Mouse (Mus musculus) heart, adult 2 months (tissue): ENCODE measurements at regions not wholly inside any gene's neighbourhood (a gene's known extent, or its start where the extent isn't known, plus 50 kb on each side); places are given as distances from the start of the nearest gene placed in this dataset.

Experiments
- DNase-seq, 2 experiments: peaks; one replicate each; pipeline ENCODE4 v3.0.0; 2021
- H3K27ac ChIP-seq: fragments of 200-600 bp; 2 replicates; pipeline ENCODE4 v1.8.1; 2022
- H3K27me3 ChIP-seq: fragments of 200-500 bp; 2 replicates; pipeline ENCODE4 v1.6.1; 2012; ENCODE audit warnings: mild to moderate bottlenecking, low read length, inconsistent platforms, mixed read lengths; ENCODE audit not compliant: control insufficient read depth, insufficient read depth
- H3K36me3 ChIP-seq: fragments of 200-500 bp; 2 replicates; pipeline ENCODE4 v1.6.1; 2012; ENCODE audit warnings: low read length, inconsistent platforms; ENCODE audit not compliant: control insufficient read depth, insufficient read depth
- H3K4me1 ChIP-seq: fragments of 200-500 bp; 2 replicates; pipeline ENCODE4 v1.6.1; 2011; ENCODE audit warnings: low read length; ENCODE audit not compliant: control insufficient read depth, insufficient read depth
- H3K4me3 ChIP-seq: fragments of 200-600 bp; 2 replicates; pipeline ENCODE4 v1.8.1; 2022
- H3K79me2 ChIP-seq: fragments of 200-500 bp; replicated peaks from 2 replicates; pipeline ENCODE4 v1.6.1; 2012; ENCODE audit warnings: mild to moderate bottlenecking, inconsistent platforms, low read length, moderate library complexity, mixed read lengths; ENCODE audit not compliant: control insufficient read depth, insufficient read depth
- H3K9ac ChIP-seq: fragments of 200-500 bp; 2 replicates; pipeline ENCODE4 v1.6.1; 2012; ENCODE audit warnings: low read depth, mild to moderate bottlenecking, control low read depth, inconsistent platforms, low read length, mixed read lengths
- CTCF ChIP-seq: fragments of 200-600 bp; IDR thresholded peaks from 2 replicates; pipeline ENCODE4 v1.8.1; 2022; ENCODE audit warnings: antibody characterized with exemption, mild to moderate bottlenecking, moderate library complexity
- EP300 ChIP-seq: fragments of 200-500 bp; IDR thresholded peaks from 2 replicates; pipeline ENCODE4 v1.6.1; 2011; ENCODE audit warnings: low read depth, low read length, control low read depth; ENCODE audit not compliant: insufficient read depth
- POLR2A ChIP-seq: fragments of 200-500 bp; IDR thresholded peaks from 2 replicates; pipeline ENCODE4 v1.6.1; 2011; ENCODE audit warnings: mild to moderate bottlenecking, low read depth, low read length, control low read depth; ENCODE audit not compliant: insufficient read depth
- WGBS: fragments of 180-500 bp; shearing (Covaris S2); methylation state at CpG from one replicate; pipeline ENCODE4 v1.1.7; 2018; 5-methylcytosine and 5-hydroxymethylcytosine counted together
- intact Hi-C: fragments of 180-260 bp; cut with DNase I; formaldehyde crosslinking; loops from one replicate; pipeline ENCODE4 v1.15.1; 2025

DNA sequence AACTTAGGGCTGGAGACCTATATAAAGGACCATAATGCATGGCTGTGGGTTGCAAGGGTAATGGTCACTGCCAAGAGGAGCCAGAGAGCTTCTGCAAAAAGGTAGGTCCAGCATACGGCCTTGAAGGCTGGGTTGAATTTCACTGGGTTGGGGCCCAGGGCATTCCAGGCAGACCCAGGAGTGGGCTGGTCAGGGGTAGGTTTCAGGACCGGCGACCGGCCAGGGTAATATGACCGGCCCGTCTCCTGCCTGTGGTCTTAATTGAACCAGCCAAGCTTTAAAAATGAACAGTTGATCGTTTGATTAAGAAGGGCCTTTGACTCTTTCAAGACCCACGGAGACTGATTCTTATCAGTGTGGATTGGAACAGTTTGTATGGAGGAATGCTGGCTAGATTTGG is 171.9 kb downstream of the Emx2 start:
- Histone ChIP-seq H3K4me3 (no peak overlapping the region), H3K27me3 (no peaks in the 10 kb centered on the region), H3K36me3 (no peaks in the 10 kb centered on the region), H3K9ac (no peak overlapping the region), H3K79me2 (no peaks in the 10 kb centered on the region), H3K4me1 (no peaks in the 10 kb centered on the region), H3K27ac (no peak overlapping the region)
- WGBS = 80% methylated on average over 8 of the region's 8 CpGs
- TF ChIP-seq CTCF = no peak
- intact Hi-C loops = no loop called here
- no peak for DNase-seq

DNA sequence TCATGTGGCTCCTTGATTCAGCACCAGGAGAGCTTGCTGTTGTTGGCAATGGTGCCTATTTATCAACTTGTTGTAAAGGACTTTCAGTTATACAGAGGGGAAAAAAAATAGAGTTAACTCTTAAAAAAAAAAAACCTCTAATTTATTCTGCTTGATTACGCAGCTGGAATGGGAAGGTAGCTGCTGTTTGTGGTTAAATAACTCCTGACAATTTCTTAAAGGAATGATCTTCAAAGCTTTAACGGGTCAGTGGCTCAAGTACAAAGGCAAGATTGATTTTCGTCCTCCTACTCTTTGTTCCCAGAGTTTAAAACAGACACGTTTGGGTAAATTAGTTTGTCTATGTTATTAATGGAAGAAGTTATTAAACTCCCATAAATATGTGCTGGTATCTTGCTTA is 172.5 kb downstream of the Emx2 start:
- no peaks in the 10 kb centered on the region for H3K36me3 ChIP-seq
- DNase-seq = no peak
- TF ChIP-seq CTCF = no peak
- no peak for TF ChIP-seq POLR2A
- no peak for TF ChIP-seq EP300
- 75% methylated on average over 4 of the region's 4 CpGs for WGBS
- H3K79me2 ChIP-seq = no peaks in the 10 kb centered on the region
- no peaks in the 10 kb centered on the region for H3K4me1 ChIP-seq
- H3K9ac ChIP-seq = no peak overlapping the region
- intact Hi-C loops = no loop called here
- no peaks in the 10 kb centered on the region for H3K27me3 ChIP-seq
- no peak overlapping the region for H3K4me3 ChIP-seq
- no peak overlapping the region for H3K27ac ChIP-seq

DNA sequence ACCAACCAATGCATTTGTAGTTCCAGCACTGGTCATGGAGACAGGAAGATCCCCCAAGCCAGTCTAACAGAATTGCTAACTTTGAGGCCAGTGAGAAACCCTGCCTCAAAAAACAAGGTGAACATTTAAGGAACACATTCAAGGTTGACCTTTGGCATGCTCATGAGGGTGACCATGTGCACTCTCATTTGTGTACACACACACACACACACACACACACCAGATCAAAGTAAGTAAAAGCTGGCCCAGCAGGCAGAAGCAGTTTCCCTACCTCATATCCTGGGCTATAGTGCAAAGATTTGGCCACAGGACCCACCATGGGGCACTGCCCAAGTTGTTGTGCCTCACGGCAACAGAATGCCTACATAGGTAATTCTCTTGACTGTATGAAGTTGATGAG is 173.4 kb downstream of the Emx2 start:
- intact Hi-C loops = no loop called here
- H3K4me3 ChIP-seq = no peak overlapping the region
- H3K36me3 ChIP-seq = no peaks in the 10 kb centered on the region
- no peak overlapping the region for H3K9ac ChIP-seq
- DNase-seq = no peak
- H3K4me1 ChIP-seq = no peaks in the 10 kb centered on the region
- 70% methylated on average over 1 of the region's 1 CpGs for WGBS
- H3K27me3 ChIP-seq = no peaks in the 10 kb centered on the region
- H3K27ac ChIP-seq = no peak overlapping the region
- H3K79me2 ChIP-seq = no peaks in the 10 kb centered on the region
- TF ChIP-seq CTCF (no peak), EP300 (no peak), POLR2A (no peak)

DNA sequence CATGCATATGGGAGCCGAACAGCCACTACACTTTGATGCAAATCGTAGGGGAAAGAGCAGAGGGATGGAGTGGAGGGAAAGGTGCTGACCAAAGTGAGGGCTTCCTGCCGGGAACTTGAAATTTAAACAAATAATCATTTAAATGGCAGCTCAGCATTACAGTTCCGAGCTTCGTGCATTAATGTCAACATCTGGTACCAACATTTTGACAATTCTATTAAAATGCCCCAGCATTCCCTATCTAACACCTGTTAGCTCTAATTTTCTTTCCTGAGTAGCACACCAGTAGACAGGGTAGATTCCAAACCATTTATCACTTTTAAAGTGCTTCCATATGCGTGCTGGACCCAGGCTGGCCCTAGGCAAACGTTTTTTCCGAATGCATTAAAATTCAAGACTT is 178.1 kb downstream of the Emx2 start:
- H3K9ac ChIP-seq = no peak overlapping the region
- intact Hi-C loops = no loop called here
- WGBS = 63% methylated on average over 8 of the region's 8 CpGs
- H3K36me3 ChIP-seq = no peaks in the 10 kb centered on the region
- TF ChIP-seq EP300 (no peak), POLR2A (no peak), CTCF (no peak)
- no peak overlapping the region for H3K4me3 ChIP-seq
- no peak for DNase-seq
- H3K27ac ChIP-seq = no peak overlapping the region
- no peaks in the 10 kb centered on the region for H3K27me3 ChIP-seq
- H3K4me1 ChIP-seq = no peaks in the 10 kb centered on the region
- no peaks in the 10 kb centered on the region for H3K79me2 ChIP-seq

DNA sequence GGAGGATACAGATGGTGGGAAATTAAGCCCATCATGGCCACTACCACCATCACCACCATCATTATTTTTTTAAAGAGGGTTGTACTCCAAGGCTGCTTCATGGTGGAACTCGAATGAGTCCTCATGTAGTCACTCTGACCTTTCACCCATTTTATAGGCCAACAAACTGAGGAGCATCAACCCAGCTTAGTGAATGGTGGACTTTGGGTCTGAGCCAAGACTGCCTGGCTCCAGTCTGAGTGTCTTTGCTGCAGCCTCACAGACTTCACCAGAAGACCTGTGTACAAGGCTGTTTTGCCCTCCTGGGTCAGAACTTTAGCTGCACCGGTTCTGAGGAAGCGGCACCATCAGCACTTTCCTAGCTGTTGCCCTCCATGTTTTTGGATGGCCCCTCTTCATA is 184.4 kb downstream of the Emx2 start:
- no peak for TF ChIP-seq POLR2A
- no peak for TF ChIP-seq CTCF
- TF ChIP-seq EP300 = no peak
- Histone ChIP-seq H3K4me3 (no peak overlapping the region), H3K36me3 (no peaks in the 10 kb centered on the region), H3K4me1 (no peaks in the 10 kb centered on the region), H3K79me2 (no peaks in the 10 kb centered on the region), H3K27me3 (no peaks in the 10 kb centered on the region), H3K27ac (no peak overlapping the region), H3K9ac (no peak overlapping the region)
- DNase-seq = no peak
- WGBS = 76% methylated on average over 3 of the region's 3 CpGs
- intact Hi-C loops = no loop called here

DNA sequence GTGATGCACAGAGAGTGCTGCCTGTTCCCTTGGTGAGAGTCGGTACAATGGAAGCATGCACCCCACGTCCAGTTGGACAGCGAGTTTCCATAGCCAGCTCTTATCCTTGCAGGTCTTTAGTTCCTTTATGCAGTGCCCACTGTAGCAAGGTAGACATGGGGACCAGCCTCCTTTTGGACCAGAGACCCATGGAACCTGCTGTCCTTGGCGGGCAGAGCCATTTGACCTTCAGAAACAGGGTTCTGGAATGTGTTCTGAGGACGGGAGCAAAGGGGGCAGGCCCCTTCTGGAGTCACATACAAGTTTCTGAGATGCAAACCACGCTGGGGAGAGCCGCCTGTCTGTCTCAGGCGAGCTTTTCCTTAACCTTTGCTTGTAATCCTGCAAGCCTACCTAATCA is 188.1 kb downstream of the Emx2 start:
- Histone ChIP-seq H3K4me1 (no peaks in the 10 kb centered on the region), H3K36me3 (no peaks in the 10 kb centered on the region), H3K27me3 (no peaks in the 10 kb centered on the region), H3K4me3 (no peak overlapping the region), H3K27ac (no peak overlapping the region), H3K9ac (no peak overlapping the region), H3K79me2 (no peaks in the 10 kb centered on the region)
- TF ChIP-seq POLR2A (no peak), CTCF (no peak), EP300 (no peak)
- DNase-seq = no peak
- 69% methylated on average over 8 of the region's 8 CpGs for WGBS
- intact Hi-C loops = no loop called here

DNA sequence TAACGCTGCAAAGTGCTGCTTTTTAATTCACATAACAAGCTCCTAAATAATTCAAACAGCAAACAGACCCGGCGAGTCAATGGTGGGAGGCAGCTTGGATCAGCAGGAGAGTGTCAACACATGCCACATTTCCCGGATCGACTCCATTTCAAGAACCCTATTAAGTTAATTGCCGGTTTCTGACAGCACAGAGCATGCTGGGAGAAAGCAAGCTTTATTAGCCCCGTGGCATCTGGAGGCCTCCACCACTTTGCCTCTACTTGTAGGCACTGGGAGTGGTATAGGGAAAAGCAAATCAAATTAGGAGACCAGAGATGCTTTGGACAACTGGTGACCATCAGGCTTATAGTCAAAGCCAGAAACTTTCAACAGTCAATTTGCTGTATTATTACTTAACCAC is 188.5 kb downstream of the Emx2 start:
- Histone ChIP-seq H3K4me3 (no peak overlapping the region), H3K79me2 (no peaks in the 10 kb centered on the region), H3K27ac (no peak overlapping the region), H3K27me3 (no peaks in the 10 kb centered on the region), H3K4me1 (no peaks in the 10 kb centered on the region), H3K9ac (no peak overlapping the region), H3K36me3 (no peaks in the 10 kb centered on the region)
- intact Hi-C loops = no loop called here
- TF ChIP-seq EP300 (no peak), CTCF (no peak), POLR2A (no peak)
- 69% methylated on average over 7 of the region's 7 CpGs for WGBS
- no peak for DNase-seq
